Mouse (Mus musculus) spleen, adult 2 months (tissue): ENCODE results near the gene Ly6g5b.

ENCODE experiments used
- CTCF ChIP-seq: fragments of 200-500 bp; IDR thresholded peaks from 2 replicates; pipeline ENCODE4 v1.5.1; 2011; ENCODE audit warnings: mild to moderate bottlenecking, inconsistent platforms; ENCODE audit not compliant: insufficient read depth, insufficient read length, insufficient replicate concordance; ENCODE audit errors: extremely low read depth
- POLR2A ChIP-seq: fragments of 200-500 bp; IDR thresholded peaks from 2 replicates; pipeline ENCODE4 v1.6.1; 2011; ENCODE audit warnings: low read depth, low read length, inconsistent platforms

GRCm38 (mm10) chr17:35147348-35147747 lies 32.1 kb upstream of the Ly6g5b start:
- TF ChIP-seq CTCF (no peak), POLR2A (no peak)
